Mouse (Mus musculus) frontal cortex, postnatal 14 days (tissue): ENCODE measurements around the gene Lurap1l.
"Not testable (repeated sequence)": the region's sequence is repeated elsewhere in the genome, so short reads cannot be mapped to it uniquely, and the experiment has no call there.

Experiments used
- DNase-seq, 2 experiments: peaks; one replicate each; pipeline ENCODE4 v3.0.0; 2022; ENCODE audit warnings: low spot score in 2 of 2

Gene Lurap1l

DNA sequence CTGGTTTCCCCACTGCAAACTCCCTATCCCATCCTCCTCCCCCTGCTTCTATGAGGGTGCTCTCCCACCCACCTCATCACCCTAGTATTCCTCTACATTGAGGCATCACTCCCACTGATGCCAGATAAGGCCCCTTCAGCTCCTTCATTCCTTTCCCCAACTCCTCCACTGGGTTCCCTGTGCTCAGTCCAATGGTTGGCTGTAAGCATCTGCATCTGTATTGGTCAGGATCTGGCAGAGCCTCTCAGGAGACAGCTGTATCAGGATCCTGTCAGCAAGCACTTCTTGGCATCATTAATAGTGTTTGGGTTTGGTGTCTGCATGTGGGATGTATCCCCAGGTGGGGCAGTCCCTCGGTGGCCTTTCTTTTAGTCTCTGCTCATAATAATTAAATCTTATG, 6.7 kb downstream of the Lurap1l start:
- DNase-seq = not testable (repeated sequence)

DNA sequence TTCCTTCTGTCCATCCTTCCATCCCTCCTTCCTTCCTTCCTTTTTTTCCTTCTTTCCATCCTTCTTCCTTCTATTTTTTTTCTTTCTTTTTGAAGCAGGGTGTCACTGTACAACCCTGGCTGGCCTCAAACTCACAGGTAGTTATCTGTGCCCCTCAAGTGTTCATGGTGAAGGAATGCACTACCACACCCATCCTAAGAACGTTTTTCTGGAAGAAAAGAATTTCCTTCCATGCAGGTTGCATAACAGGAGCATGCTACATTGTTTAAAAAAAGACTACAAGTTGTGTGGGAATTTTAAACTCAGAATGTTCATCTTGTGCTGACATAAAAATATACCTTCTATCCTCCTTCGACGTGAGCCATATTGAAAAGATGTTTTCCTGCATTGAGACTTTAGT, 7.4 kb downstream of the Lurap1l start:
- no peak for DNase-seq

DNA sequence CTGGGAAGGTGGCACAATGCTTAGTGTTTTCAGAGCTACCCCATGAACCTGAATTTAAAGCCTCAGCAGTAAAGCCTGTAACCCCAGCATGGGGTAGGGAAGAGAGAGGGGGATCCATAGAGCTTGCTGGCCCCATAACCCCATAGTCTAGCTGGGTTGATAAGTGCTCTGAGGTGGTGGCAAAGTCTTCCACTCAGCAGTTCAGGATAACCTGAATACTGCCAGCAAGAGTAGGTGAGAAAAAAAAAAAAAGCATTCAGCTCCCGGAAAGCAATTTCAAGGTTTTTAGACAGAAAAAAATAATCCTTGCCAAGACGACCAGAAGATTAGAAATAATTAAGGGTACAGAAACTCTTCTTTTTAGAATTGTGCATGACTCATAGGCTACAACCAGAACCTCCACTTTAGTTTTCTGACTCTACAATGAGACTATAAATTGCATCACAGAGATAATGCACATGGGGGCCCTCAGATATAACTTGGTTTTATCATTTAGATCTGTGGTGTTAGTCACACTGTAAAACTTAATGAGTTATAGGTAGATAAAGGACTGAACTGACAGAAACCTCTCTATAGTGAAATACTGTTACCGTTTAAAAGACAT, 8.2 kb downstream of the Lurap1l start:
- no peak for DNase-seq

DNA sequence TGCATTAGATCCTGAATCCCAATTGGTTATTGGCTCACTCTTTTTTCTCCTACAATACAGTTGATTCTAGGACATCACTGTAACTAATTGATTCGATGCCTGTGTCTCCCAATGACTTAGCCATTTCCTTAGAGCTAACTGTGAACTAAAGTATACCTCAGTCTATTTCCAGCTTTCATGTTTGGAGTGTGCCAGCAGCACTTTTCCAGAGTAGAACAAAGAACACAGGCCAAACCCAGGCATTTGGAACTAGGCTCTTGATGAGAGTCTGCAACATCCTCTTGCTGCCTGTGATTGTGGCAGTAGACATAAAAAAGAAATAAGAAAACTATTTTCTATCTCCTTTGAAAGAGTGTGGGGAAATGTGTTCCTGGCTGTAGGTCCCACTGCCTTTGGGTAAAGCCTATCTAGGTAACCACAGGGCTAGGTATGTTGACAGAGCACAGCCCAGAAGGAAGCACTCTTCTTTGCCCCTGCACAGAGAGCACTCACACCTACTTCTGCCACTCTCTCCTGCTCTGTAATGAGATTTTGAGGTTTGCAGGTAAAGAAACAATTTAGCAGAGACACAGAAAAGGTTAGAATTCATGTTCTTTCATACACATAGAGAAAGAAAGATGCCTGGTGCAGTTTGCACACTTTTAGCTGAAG, 8.9 kb downstream of the Lurap1l start:
- no peak for DNase-seq

DNA sequence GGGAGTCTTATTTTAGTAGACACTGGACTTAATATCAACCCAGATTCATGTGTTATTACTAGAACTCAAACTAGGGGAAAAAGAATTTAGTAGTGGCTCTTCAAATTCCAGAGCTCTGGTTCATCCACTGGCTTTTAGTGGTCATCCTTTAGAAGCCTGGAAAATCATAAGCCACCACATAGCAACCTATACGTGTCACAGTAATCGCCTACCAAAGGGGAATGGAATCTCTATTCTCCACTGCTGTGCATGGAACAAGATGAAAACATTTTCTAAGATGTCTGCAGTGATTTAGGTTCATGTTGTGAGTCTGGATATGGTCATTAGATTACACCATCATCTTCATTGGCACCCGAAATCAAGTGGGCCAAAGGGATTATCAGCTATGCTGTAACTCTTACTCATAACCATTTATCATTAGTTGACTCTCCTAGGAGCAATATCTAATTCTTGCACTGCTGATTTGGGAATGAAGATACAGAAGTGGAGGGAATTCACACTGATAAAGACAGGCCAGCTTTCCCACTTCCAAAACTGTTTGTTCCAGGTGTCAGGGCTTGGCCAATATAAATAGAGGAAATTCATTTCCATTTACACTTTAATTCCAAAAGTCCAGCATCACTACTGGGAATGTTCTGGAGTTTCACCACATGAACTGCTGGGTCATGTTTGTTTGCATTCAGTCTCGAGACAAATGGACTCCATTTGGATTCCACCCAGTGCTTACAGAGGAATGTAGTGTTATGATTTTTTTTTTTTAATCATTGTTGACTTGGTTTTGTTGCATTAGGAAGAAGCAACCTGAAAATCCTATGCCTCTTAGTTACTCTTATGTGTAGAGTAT, 11.4 kb downstream of the Lurap1l start:
- no peak for DNase-seq

DNA sequence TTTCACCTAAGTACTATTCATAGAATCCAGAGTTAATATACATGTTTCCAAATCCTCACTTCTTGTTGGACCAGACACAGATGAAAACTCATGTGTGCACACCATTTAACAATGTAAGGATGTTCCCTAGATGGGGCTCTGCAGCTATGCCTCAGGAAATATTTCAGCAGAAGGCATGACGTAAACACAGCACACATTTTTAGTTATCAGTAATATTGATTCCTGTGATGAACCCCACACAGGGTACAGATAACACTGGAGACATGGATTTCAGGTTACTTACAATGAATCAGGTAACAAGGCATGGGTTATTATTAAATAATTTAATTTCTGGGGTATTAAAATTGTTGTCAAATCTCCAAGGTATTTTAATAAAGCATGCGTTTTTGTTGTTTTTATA, 12.2 kb downstream of the Lurap1l start:
- DNase-seq = no peak

DNA sequence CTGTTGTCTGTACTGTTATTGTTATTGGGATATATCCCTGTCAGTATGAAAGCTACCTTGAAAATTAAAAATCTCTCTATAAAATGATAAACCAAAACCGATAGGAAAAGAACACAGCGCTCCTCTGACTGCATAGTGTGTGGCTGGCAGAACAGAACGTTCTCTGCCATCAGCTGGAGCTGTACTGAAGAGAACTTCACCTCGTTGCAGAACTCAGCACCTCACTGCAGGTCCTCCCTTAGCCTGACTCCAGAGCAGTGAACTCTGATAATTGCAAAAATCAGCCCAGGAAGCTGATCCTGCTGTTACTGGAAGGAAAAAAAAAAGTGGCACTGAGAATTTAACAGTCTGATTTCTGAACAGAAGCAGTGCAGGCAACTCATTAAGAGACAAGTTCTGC, 14.4 kb downstream of the Lurap1l start:
- DNase-seq = no peak

DNA sequence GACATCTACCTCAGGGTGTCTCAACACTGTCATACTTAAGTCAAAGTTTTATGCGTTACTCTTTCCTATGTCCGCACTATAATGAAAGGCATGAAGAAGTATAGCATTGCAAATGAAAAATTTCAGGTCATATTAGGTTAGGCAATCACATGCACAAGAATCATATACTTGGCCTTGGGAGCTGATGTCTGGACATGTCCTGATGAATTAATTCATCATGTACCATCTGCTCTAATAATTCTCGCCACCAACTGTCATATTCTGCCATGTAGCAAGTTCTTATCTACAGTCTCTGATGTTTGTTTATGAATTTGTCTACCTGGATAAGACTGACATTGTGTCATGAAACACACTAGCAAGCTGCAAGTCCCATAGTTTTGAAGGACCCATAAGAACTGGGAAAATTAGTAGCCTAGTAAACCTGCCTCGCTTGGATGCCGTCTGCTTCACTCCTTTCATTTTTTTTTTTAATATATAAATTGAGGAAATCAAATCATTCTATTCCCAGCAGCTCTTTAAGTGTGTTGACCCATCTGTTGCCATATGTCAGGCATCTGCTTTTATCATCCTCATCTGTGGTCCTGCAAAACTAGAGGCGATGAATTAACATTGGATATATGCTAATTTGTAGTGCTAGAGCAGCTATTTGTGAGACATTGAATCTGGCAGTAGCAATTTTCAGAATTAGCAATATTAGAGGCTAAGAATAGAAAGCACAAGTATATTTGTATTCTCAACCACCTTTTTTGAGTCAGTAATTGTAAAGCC, 15.5 kb downstream of the Lurap1l start:
- no peak for DNase-seq

DNA sequence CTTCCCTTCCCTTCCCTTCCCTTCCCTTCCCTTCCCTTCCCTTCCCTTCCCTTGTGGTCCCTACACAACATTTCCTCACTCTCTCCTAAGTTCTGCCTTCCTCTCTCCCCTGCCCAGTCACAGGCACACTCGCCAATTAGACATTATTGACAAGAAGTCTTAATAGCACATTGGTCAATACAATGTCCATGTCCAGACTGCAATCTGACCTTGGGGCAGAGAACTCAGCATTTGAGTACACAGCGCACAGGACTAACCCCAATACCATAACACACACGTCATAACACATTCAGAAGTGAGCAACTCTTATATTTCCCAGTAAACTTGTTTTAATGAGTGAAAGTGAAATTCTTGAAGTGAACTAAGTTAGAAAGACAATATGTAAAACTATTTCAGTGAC, 24.3 kb downstream of the Lurap1l start:
- DNase-seq = no peak

DNA sequence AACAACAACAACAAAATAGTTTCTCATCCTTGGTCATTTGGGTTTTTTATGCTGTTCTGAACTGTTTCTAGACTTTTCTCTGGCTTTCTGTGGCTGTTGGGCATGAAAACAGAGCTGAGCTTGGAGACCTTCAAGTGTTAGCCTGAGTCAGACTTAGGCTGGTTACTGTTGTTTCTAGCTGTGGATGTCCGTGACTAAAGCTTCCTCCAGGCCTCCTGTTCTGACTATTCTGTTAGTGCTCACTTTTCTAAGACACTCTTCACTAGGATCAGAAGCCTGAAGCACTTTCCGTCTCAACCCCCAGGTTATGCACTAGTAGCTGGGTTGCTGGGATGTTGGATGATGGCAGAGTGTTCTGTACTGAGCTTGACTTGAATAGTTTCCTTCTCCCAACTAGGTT, 28.7 kb downstream of the Lurap1l start:
- no peak for DNase-seq

DNA sequence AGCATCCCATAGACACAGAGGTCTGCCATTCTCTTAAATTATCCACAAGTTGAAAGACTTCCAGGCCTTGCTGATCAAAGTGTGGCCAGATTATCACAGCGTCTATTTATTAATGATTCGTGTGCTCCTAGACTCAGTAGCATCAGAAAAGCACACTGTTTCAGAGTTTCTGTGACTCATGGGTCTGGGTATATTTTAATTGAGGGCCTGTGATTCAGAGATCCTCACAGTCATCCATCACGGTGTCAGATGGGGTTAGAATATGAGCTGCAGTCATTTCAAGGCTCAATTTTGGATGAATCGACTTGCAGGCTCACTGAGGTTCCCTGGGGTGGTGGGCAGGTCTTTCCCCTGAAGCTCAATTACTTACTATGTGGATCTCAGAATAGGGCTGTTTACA, 30.5 kb downstream of the Lurap1l start:
- DNase-seq = no peak

DNA sequence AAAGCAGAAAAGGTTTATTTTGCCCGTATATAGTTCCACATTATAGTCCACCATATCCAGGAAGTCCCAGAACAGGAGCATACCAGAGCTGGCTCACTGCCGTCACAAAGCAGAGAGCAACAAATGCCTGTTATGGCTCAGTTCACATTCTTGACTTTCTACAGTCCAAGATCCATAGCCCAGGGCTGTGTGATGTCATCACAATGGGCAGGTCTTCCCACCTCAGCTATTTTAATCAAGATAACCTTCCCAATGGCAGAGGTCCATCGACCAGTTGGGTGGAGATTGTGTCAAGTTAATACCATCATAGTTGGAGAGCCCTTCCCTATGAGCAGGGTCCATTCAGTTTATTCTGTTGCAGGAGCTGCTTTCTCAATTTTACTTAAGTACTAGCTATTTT, 31.5 kb downstream of the Lurap1l start:
- no peak for DNase-seq

DNA sequence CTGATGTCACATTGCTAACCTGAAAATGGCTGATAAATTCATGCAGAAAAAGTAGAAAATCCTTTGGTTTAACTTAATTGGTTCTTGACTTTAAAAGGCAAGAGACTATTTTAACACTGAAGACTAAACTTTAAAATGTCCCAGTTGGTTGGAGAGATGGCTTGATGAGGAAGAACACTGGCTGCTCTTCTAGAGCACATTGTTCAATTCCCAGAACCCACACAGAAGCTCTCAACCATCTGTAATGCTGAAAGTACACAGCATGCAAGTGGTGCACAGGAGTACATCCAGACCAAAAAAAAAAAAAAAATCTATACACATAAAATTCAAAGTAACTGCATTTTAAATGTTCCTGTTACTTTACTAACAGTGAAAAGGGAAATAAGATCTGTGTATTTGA, 34.2 kb downstream of the Lurap1l start:
- no peak for DNase-seq

DNA sequence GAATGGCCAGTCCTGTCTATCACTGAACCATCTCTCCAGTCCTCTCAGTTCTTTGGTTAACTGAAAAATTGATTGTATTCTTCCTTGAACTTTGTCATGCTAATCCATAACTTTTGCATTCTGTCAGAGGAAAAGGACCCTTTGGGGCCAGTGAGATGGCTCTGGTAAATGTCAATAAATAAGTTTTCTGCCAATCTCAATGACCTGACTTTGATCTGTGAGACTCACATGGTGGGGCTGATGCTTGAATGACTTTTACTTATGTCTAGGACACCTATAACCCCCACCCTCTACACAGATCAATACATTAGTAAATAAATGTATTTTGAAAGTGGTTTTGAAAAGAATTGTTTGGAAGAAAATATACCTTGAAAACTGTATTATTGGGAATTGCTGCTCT, 38.7 kb downstream of the Lurap1l start:
- DNase-seq = no peak

DNA sequence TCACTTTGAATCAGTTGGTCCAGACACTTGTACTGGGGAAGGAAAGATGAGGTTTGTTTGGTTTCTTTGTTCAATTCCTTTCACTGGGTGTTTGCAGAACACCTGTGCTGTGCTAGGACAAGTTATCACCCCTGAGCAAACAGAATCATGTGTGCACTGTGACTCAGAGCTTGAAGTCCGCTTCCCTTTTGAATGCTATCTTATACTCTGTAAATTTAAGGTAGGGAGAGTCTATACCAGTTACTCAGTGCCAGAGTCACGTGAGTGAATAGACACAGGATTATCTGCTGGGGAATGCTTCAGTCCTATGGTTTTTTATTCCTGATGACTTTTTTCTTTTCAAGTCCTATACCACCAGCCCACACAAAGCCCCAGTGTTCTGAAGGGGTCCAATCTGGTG, 39.3 kb downstream of the Lurap1l start:
- no peak for DNase-seq

DNA sequence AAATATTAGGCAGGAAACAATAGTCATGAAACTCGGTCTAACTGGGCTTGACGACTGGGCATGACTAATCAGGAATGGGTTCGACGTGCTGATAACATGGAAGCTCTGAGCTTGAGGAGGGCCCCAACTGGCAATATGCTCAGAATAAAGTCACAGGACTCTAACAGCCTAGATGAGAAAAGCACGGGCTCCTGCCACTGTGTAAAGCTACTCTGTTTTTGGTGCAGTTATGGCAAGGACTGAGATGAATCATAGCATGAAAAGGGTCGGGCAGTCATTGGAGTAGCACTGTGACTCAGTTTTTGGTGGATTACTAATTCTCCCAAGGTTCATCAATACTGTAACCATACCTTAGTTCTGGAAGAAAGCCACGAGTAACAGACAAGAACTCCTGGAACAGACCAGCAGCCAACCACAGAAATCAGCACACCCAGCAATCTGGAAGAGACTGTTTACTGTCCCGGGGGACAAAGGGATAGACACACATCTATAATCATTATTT, 39.9 kb downstream of the Lurap1l start:
- no peak for DNase-seq

DNA sequence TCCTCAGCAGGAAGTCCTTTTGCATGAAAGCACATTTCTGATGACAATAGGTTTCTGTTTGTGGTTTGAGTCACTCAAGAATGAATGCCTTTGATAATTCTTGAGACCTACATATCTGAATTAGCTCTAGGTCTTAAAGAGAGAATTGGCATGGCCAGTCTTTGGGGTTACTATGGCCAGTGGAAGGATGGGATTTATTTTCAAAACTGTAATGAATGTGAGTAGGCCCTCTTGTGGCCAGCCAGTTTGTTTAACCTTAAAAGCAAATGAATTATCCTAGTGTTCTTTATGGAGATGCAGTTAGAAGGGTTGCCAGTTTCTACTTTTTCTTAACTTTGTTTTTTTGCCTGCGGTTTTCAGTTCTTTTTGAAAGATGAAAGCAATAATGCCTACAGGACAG, 42.2 kb downstream of the Lurap1l start:
- DNase-seq = no peak

DNA sequence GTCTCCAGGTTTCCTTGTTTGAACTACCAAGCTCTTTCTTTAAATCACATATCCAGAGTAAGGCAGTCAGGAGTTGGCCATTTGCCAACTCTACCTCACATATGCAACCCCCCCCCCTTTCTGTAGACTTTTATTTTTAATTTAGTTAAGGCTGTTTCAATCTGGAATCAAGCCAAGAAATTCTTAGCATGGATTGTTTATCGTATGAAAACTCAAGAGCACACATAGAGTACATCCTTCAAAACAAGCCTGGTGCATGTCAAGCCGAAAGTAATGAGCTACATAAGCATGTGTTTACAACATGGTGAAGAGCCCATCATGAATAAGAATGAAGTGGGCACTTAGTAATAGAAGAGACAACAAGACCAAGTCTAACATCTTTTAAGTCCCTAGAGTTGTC, 45.5 kb downstream of the Lurap1l start:
- no peak for DNase-seq

DNA sequence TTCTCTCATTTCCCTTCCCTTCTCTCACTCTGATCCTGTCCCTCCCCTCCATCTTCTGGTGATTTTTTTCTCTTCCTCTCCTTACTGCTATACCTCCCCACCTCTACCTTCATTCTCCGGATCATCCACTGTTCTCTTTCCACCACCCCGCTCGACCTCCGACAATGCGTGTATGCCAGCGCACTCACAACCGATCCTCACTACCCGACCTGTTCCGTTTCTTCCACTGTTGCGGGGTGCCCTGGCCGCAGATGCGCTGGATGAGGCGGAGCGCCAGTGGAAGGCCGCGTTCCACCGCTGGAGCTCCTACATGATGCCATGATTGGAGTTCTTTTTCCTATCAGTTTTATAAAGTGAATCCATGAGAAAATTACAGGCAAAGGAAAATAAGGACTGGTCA, 57.1 kb downstream of the Lurap1l start:
- DNase-seq = no peak

DNA sequence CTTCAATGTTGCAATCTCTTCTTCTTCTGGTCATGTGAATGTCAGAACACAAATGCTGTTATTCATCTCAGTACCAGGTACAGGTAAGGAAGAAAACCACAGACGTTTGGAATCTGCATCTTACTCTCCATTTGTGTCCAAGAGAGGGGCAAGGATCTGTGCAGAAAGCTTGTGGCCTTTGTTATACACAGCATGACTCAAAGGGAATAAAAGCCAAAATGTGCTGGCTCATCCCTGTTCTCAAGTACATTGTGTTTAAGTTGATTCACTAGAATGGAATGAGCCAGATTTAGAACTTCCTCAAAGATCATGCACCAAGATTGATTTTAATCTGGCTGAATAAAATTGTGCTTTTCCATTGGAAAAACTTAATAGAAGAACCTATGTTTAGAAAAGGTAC, 61.4 kb downstream of the Lurap1l start:
- no peak for DNase-seq

DNA sequence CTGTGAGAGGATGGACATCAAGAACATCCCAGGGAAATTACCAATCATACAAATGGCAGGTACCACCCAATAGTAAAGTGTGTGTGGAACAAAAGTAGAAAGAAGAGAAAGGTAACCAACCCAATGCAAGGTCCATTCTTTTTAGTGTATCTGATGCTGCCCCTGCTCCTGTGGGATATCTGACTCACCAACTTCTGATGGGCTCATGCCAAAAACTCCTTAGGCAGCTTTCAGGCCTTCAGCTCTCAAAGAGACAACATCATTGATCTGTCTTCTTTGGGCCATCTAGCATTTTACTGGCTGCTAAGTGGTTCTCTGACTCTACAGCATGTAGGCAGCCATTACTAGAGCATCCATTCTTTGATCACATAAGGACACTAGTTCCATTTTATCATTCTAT, 63.5 kb downstream of the Lurap1l start:
- DNase-seq = no peak

DNA sequence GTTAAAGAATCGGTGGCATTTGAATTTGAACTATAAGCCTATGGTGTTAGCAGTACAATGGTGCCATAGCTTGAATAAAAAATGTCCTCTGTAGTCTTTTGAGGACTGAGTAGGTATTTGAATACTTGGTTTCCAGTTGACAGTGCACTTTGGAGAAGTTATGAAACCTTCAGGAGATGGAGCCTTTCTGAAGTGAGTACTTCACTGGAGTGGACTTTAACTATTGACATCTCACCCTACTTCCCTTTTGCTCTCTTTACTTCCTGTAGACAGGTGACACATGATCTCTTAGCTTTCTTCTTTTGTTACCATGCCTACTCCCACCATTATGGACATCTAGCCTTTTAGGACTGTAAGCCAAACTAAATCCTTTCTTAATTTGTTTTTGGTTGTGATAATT, 80.4 kb downstream of the Lurap1l start:
- DNase-seq = no peak
